Mouse (Mus musculus) granulocyte monocyte progenitor cell, adult 5-6 weeks (primary cell): Measurements from ENCODE around the gene Smim22. TPM values are rescaled to one million over a fixed set of nuclear protein-coding genes. Genes with fewer than 3 reads are reported as not detected.

Experiments used
- ATAC-seq: replicated peaks from 2 replicates; pipeline ENCODE4 v1.8.0; 2016; ENCODE audit warnings: mild to moderate bottlenecking, moderate TSS enrichment, inconsistent platforms; ENCODE audit not compliant: poor library complexity, severe bottlenecking
- total RNA-seq, 2 experiments: library from RNA; stranded (forward) in 1 of 2; stranded (reverse) in 1 of 2; fragments of 200-712, 200-1000 nt in 1 of 2; fragments of >200 nt in 1 of 2; fragmentation: Nextera tagmentation in 1 of 2; gene quantifications; 2 replicates each; pipeline ENCODE4 v1.2.3; 2014 to 2017

Smim22 gene
- total RNA-seq, 2 experiments from 2014 or later, result not detected

DNA sequence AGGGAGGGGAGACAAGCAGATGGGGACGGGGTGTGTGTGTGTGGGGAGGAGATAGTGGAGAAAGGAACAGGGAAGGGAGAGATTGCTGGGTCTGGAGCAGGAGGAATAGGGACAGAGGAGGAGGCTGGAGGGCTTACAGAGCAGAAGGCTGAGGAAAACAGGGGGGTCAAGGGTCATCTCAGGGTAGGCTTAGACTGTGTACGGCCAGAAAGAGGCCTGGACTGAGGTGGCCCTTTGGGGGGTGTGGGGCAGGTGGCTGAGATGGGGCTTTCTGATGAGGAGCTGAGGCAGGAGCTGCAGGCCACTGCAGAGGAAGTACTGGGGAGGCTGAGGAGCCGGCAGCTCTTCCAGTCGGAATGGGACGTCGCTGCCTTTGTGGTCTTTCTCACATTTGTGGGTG lies 404 bp downstream of the Smim22 start:
- ATAC-seq, result no peak

DNA sequence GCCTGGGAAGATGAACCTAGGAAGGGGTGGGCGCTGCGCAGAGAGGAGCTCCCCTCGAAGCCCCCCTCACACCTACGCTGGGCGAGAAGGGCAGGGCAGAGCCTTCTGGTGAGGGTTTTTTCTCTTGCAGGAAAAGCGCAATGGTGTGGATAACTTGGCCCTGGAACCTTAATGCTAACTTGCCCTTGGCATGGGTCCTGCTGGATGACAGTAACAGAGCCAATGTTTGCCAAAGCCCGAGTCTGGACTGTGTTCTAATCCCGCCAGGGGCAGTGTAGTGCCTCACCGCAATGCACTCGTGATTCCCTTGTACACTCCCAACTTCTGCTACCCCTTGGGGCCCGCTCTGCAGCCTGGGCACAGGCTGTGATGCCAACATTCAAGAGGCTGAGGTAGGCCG lies 988 bp downstream of the Smim22 start:
- ATAC-seq, result no peak

- ATAC-seq, result no peak
Measured at GRCm38 (mm10) chr16:5010371-5010935, 3.4 kb downstream of the Smim22 start.

GRCm38 (mm10) chr16:5011285-5011684 lies 4.2 kb downstream of the Smim22 start:
- peak; percentile 49 for ATAC-seq

- no peak for ATAC-seq
Measured at GRCm38 (mm10) chr16:5012036-5013005, 5.2 kb downstream of the Smim22 start.

DNA sequence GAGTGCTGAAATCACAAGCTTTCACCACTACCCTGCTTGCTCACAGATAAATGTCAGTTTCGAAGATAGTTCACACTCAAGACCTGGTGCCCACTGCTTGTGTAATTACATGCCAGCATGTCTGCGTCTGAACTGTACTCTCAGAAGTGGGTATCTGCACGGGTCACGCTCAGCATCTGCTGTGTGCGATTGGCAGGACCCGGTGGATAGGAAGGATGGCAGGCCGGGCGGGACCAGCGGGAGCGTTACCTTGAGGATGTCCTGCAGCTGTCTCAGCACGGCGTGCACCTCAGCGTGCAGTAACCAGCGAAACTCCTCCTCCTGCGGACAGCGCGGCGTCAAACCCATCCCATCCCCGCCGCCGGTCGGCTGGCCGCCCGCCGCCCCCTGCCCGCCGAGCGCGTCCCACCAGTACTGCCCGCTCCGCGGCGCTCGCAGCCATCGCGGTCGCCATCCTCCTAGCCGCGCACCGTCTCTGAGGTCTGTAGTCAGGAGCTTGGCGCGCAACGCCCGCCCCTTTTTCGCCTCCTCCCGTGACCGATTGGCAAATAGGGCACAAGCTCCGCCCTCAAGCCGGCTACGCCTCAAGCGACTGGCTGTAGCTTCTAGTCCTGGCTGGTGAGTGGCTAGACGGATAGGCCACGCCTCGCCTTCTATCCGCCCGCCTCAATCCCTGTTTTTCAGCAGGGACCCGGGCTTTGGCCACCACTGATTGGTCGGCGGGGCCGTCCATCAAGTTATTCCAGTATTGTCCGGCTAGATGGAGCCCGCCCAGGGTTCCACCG lies 6.2 kb downstream of the Smim22 start, which contains the start of gene Rogdi:
TSS of gene Rogdi (minus strand) at position 500 of the 785 bp plus-strand sequence.
- peak; percentile 86 for ATAC-seq

- no peak for ATAC-seq
Measured at GRCm38 (mm10) chr16:5014578-5014977, 7.5 kb downstream of the Smim22 start.

DNA sequence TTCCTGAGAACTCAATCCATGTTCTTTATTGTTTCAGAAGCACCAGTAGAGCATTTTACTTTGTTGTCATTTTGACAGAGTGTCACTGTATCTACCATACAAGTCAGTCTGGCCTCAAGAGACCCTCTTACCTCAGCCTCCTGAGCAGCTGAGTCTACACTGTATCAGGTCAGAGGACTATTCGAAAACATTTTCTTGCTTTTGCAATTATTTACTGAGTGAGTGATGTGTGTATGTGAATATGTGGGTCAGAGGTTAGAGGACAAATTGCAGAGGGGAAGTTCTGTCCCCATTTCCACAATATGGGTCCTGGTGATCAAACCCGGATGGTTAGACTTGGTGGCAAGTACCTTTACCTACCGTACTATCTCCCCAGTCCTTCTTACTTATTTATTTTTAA lies 16.9 kb downstream of the Smim22 start:
- ATAC-seq, result no peak

GRCm38 (mm10) chr16:5029847-5030246 lies 22.8 kb downstream of the Smim22 start:
- peak; percentile 65 for ATAC-seq

DNA sequence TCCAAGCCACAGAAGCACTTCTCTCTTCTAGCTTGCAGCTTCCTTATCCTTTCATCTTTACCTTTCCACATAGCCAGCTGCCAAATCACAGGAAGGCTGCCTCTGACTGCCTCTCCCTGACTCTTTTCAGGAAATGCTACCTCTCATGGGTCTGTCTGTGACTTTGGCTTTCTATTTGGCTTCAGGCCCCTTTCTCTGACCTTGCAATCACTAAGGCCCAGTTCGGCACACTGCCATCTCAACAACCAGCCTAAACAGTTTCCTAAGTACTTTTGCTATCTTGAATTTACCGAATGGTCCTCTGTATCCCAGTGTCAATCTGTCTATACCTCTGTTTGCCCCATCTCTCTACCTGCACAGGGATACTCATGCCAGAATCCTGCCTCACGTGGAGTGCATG lies 28.5 kb downstream of the Smim22 start:
- no peak for ATAC-seq

DNA sequence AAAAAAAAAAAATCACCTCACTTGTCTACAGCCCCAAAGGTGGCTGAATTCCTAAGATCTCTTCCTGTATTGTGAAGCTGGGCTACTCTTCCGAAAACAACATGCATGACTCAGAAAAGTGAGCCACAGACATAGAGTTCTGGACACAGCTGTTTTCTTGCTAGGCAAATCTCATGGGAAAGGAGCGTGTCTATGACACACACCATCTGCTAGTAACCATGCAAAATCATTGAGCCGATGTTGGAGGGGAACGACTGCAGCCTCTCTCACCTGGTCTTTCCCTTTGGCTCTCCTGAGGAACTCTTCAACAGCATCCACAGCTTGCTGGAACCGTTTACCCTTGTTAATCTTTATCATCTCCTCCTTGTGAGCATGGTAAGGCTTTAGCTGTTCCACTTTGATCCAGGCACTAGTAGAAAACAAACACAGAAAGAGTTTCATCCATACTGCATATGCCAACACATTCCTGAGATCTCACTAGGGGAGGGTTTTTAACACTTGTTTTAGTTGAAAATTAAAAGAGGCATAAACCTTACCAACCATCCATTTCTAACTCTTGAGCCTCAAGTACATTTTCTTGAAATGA lies 29.7 kb downstream of the Smim22 start:
- ATAC-seq, result no peak

DNA sequence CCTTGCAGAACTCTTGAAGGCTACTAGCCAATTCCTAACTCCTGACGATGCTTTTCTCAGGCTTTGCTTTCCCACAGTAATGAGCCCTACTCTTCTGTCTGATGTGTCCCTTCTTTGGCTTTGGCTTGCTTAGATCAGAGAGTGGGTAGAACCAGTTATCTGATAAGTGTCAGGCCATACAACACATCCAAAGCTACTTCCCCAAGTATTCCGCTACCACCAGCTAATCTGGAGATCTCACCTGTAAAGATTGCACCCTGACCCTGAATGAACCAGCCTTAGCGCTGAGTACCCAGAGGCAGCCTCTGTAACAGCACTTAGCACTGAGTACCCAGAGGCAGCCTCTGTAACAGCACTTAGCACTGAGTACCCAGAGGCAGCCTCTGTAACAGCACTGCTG lies 38.2 kb downstream of the Smim22 start:
- no peak for ATAC-seq

DNA sequence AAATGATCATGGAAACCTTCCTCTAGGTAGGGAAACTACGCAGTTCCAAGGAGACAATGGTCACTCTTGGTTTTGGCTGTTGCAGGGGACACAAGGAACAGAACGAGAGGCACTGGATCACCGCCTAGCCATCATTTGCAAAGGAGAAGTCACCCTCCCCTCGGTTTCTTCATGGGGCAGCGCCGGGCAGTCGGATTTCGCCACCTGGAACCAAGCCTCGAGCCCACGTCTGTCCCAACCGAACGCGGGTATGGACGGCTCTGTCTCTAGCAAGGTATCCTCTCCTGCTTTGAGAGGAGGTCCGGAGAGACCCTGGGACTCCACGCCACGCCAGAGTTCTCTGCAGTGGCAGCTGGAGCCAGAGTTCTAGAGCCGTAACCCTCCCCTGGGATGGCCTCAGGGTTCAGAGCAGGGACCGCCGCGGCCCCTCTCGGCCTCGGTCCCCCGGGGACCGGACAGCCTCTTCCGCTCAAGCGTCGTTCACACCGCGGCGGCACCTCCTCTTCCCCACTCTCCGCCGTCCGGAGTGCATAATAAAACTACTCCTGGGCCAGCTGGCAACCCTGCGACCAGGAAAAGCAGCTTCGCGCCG lies 42.2 kb downstream of the Smim22 start:
- ATAC-seq, result peak; percentile 44

DNA sequence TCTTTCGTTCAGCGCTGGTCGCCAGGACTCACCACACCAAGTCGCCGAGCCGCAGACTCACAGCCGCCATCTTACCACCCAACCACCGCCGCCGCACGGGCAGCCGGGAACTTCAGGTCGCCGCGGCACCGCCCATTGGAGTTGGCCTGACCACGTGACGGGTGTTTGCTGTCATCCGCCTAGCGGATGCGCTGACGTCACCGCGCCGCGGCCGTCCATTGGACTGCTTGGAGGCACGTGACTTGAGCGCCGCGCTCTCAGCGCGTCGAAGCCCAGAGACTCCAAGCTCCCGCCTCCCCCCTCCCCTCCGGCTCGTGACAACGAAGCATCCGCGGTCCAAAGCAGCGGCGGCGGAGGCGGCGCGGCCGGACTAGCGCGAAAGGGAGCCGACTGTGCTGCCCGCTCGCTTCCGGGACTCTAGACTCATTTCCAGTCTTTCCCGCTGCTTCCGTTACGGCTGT lies 42.7 kb downstream of the Smim22 start, which contains the start of the genes Glyr1 and Ubn1:
TSS of gene Glyr1 (minus strand) at position 90 of the 461 bp plus-strand sequence.
TSS of gene Ubn1 (plus strand) at position 284 of the 461 bp plus-strand sequence.
- peak; percentile 89 for ATAC-seq

GRCm38 (mm10) chr16:5050251-5051110 lies 43.4 kb downstream of the Smim22 start:
- ATAC-seq, result peak; percentile 15
